Mouse (Mus musculus) small intestine, adult 2 months (tissue): ENCODE results near the gene Ppp2r5e. TPM values are rescaled to one million over a fixed set of nuclear protein-coding genes. Genes with fewer than 3 reads are reported as not detected.

Experiments used
- H3K27ac ChIP-seq: fragments of 200-500 bp; 2 replicates; pipeline ENCODE4 v1.5.1; 2012; ENCODE audit warnings: low read depth, low read length, control low read depth, inconsistent platforms; ENCODE audit not compliant: insufficient read depth
- H3K27me3 ChIP-seq: fragments of 200-500 bp; 2 replicates; pipeline ENCODE4 v1.6.1; 2012; ENCODE audit warnings: mild to moderate bottlenecking, moderate library complexity, low read length, inconsistent platforms; ENCODE audit not compliant: control insufficient read depth, insufficient read depth
- H3K36me3 ChIP-seq: fragments of 200-500 bp; 2 replicates; pipeline ENCODE4 v1.6.1; 2012; ENCODE audit warnings: mild to moderate bottlenecking, low read length, control low read depth, inconsistent platforms; ENCODE audit not compliant: control insufficient read depth, insufficient read depth
- H3K4me1 ChIP-seq: fragments of 200-500 bp; 2 replicates; pipeline ENCODE4 v1.6.1; 2012; ENCODE audit warnings: low read length, inconsistent platforms, mixed read lengths; ENCODE audit not compliant: control insufficient read depth, insufficient read depth, insufficient read length
- H3K4me3 ChIP-seq: fragments of 200-500 bp; 2 replicates; pipeline ENCODE4 v1.5.1; 2012; ENCODE audit warnings: low read depth, mild to moderate bottlenecking, control low read depth, inconsistent platforms, low read length, moderate library complexity
- CTCF ChIP-seq: fragments of 200-500 bp; IDR thresholded peaks from 2 replicates; pipeline ENCODE4 v1.5.1; 2012; ENCODE audit warnings: low read depth, mild to moderate bottlenecking, control low read depth, inconsistent platforms, low read length, moderate library complexity, mixed read lengths; ENCODE audit not compliant: insufficient replicate concordance, insufficient read length; ENCODE audit errors: extremely low read depth
- POLR2A ChIP-seq: fragments of 200-500 bp; IDR thresholded peaks from 2 replicates; pipeline ENCODE4 v1.6.1; 2012; ENCODE audit warnings: low read depth, mild to moderate bottlenecking, control low read depth, inconsistent platforms, low read length, moderate library complexity
- WGBS: fragments of 180-500 bp; shearing (Covaris S2); methylation state at CpG from one replicate; pipeline ENCODE4 v1.1.7; 2018; 5-methylcytosine and 5-hydroxymethylcytosine counted together
- polyA plus RNA-seq: library from polyadenylated mRNA; depleted of rRNA; stranded (reverse); fragments of >200 nt; gene quantifications from 2 replicates; pipeline ENCODE4 v1.2.3, GENCODE M21; 2012; rRNA removed

Ppp2r5e gene
- polyA plus RNA-seq, 1 experiment: 14.2 TPM

DNA sequence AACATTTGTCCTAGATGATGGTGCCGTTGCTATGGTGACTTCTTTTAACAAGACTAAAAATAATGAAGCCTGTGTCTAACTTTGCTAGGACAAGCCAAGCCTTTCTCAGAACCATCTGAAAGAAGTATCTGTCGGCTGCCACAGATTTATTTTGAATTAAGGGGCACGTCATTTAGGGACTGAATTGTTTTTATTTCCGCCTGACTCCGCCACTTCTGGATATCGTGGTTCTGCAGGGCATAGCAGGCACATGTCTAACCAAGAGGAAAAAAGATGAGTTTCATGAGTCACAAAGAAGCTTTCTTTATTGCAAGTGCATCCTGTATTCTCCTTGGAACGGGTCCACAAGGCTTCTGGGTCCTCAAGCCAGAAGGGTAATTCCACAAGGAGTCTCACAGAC is 171.7 kb downstream of the Ppp2r5e start:
- Histone ChIP-seq H3K27ac (no peak overlapping the region), H3K4me3 (no peak overlapping the region), H3K4me1 (no peaks in the 10 kb centered on the region), H3K27me3 (no peaks in the 10 kb centered on the region), H3K36me3 (no peaks in the 10 kb centered on the region)
- TF ChIP-seq CTCF: no peak
- no peak for TF ChIP-seq POLR2A
- 57% methylated on average over 7 of the region's 7 CpGs for WGBS

DNA sequence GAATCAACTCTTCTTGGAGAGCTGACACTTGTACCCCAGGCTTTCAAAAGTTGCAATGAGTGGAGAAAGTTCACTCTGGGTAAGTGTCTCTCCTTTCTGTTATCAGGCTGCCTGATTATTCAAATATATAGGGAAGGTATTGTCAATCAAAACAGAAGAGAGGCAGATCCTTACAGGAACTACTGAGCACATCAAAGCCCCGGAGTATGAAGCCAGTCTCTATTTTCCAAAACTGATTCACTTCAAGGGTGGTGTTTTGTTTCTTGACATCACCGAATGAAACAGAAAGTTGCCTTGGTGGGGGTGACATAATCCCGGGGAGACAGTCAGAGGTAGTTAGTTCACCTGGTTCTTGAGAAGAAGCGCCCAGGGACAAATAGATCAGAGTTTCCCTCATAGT is 179.4 kb downstream of the Ppp2r5e start, which contains the start of gene Gphb5:
Gene Gphb5 (minus strand): TSS at position 101 of the 400 bp plus-strand sequence.
- H3K27ac ChIP-seq: no peak within 1 kb of the TSS
- H3K27me3 ChIP-seq: no peaks in the 10 kb centered on the region
- H3K4me1 ChIP-seq: no peaks in the 10 kb centered on the region
- TF ChIP-seq CTCF: no peak
- no peak for TF ChIP-seq POLR2A
- H3K36me3 ChIP-seq: no peaks in the 10 kb centered on the region
- no peak within 1 kb of the TSS for H3K4me3 ChIP-seq
- 81% methylated on average over 4 of the region's 4 CpGs for WGBS

DNA sequence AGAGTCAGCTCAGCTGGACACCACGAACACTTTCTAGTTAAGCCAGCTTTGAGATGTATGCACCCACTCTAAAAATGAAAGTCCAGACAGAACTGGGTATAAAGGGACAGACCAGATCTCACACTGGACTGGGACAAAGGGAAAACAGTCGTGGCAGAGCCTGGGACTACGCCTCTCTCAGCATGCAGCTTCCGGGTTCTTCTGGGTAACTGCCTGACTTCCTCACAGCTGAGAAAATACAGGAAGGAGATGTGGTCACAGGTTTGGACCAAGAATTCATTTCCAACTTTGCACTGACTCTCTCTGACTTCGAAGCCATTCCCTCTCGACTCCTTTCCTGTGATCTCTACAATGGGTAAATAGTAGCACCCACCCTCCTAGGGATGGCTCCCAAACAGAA is 181.1 kb downstream of the Ppp2r5e start:
- Histone ChIP-seq H3K4me1 (no peaks in the 10 kb centered on the region), H3K4me3 (no peak overlapping the region), H3K36me3 (no peaks in the 10 kb centered on the region), H3K27me3 (no peaks in the 10 kb centered on the region), H3K27ac (no peak overlapping the region)
- no peak for TF ChIP-seq CTCF
- TF ChIP-seq POLR2A: no peak
- WGBS: 59% methylated on average over 6 of the region's 6 CpGs

DNA sequence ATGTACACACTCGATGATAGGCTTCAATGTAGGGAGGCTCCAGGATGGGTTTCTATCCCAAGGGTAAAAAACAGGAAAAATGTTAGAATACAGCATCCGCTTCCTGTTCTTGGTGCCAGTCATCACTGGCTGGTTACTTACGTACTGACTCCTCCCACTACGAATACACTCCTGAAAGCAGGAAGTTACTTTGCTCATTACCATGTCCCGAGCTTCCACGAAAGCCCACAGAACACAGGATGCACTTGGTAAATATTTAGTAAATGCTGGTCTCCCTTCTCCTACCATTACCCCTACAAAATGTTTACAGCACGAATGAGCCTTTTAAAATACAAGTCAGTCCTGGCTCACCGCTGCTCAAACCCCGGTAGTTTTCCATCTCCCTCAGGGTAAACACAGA is 183.1 kb downstream of the Ppp2r5e start:
- H3K27ac ChIP-seq: no peak overlapping the region
- no peaks in the 10 kb centered on the region for H3K27me3 ChIP-seq
- WGBS: 55% methylated on average over 9 of the region's 9 CpGs
- H3K4me3 ChIP-seq: no peak overlapping the region
- TF ChIP-seq CTCF (no peak), POLR2A (no peak)
- no peaks in the 10 kb centered on the region for H3K36me3 ChIP-seq
- no peaks in the 10 kb centered on the region for H3K4me1 ChIP-seq

Other genes with a start within 250 kb of the Ppp2r5e start
- not detected in 2 replicates for gene Gphb5, start 179.5 kb downstream of the Ppp2r5e start, polyA plus RNA-seq
- gene Wdr89, start 73.3 kb upstream of the Ppp2r5e start, polyA plus RNA-seq: 1.3 and 1.5 TPM in 2 replicates
- gene Sgpp1, start 139.5 kb upstream of the Ppp2r5e start, polyA plus RNA-seq: 13.1 and 14.9 TPM in 2 replicates
- gene Syne2, start 221.9 kb upstream of the Ppp2r5e start, polyA plus RNA-seq: 15.6 and 39.8 TPM in 2 replicates